Mouse (Mus musculus) thymus, adult 2 months (tissue): ENCODE measurements around the gene Mettl13.

ENCODE experiments used
- CTCF ChIP-seq: fragments of 200-500 bp; IDR thresholded peaks from 2 replicates; pipeline ENCODE4 v1.5.1; 2012; ENCODE audit warnings: mild to moderate bottlenecking, control low read depth, low read length, moderate library complexity, borderline replicate concordance; ENCODE audit not compliant: control insufficient read depth, poor library complexity, insufficient read depth; ENCODE audit errors: extremely low read depth
- POLR2A ChIP-seq: fragments of 200-500 bp; IDR thresholded peaks from 2 replicates; pipeline ENCODE4 v1.6.1; 2012; ENCODE audit warnings: mild to moderate bottlenecking, low read length, control low read depth, moderate library complexity; ENCODE audit not compliant: control insufficient read depth, poor library complexity, insufficient read depth; ENCODE audit errors: extremely low read depth

DNA sequence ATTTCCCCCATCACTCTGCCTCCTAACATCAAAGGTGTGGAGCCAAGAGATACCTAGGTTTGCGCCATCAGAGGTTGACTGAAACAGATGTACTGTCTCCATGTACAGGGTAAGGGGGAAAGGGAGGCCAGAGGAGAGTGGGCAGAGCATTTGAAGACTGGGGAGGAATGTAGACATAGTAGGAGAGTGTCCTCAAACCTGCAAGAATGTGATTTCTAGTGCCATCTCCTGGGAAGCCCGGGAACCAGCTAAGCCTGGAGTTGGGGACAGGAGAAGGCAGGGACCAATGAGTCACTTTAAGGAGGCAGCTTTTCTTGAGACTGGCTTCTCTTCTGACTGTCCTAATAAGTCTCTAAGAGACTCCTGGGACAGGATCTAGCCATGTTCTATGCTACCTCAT is 18.7 kb downstream of the Mettl13 start:
- no peak for TF ChIP-seq CTCF
- TF ChIP-seq POLR2A: no peak
